22 mouse cellular contexts compared by ENCODE assay signal in genomic region chr12:9874823-9875222, GRCm38 (mm10).
DNase-seq lines count a peak whose midpoint lies in the region; TF ChIP-seq lines count a peak whose summit lies in the region.
"Had no signal": no experiment of that assay in that cellular context is flagged by ENCODE, and none has a peak within 500 bp of the region (broad histone marks: within the 10 kb centered on the region; RNA-seq: fewer than 3 reads in every experiment).

No protein-coding gene starts in this region.

- H3K27me3 ChIP-seq in C2C12 (ENCODE audit: control insufficient read depth, insufficient read depth, insufficient read length): no peaks in the 10 kb centered on the region
- H3K27me3 ChIP-seq: CH12.LX, Patski had no signal

- no peak overlapping the region for H3K4me3 ChIP-seq in C2C12 (ENCODE audit: insufficient read depth, poor library complexity, severe bottlenecking)

- DNase-seq in 3T3-L1 (ENCODE audit: low read depth, low spot score) (peak; percentile 88), NIH3T3 (ENCODE audit: low read depth) (peak; percentile 85)
- DNase-seq in layer of hippocampus, adult 9-11 months: no peak
- DNase-seq in adrenal gland, adult 2 months: no peak
- no peak for DNase-seq in layer of hippocampus, postnatal 36 days
- DNase-seq: adrenal gland, adult 8-10 months; adrenal gland, postnatal 10 days; adrenal gland, postnatal 14 days; adrenal gland, postnatal 25 days; adrenal gland, postnatal 36 days; B cell, adult 2 months; cerebellum, adult 11 months; cerebellum, adult 11-12 months; cerebellum, adult 18-20 months; cerebellum, adult 2 months; cerebellum, adult 8-10 months; cerebellum, adult 9-10 months; cerebellum, adult 9-11 months had no signal

- no peak overlapping the region for H3ac ChIP-seq in C2C12 (ENCODE audit: control insufficient read depth, insufficient read length, low read depth)

- no peak for TF ChIP-seq CTCF in C2C12 (IDR thresholded peaks at IDR 0.05; ENCODE audit: control insufficient read depth, insufficient read depth, insufficient read length)

- H3K36me3 ChIP-seq in C2C12 (ENCODE audit: control insufficient read depth, insufficient read depth): no peaks in the 10 kb centered on the region
- H3K36me3 ChIP-seq: G1E had no signal

- H3K79me2 ChIP-seq in C2C12 (ENCODE audit: control insufficient read depth, insufficient read depth): no peaks in the 10 kb centered on the region

- no peaks in the 10 kb centered on the region for H3K79me3 ChIP-seq in C2C12 (ENCODE audit: low read depth)

TF ChIP-seq in C2C12, 6 proteins besides CTCF, POLR2A, EP300 and RAD21:
- TF ChIP-seq MYOD1 (IDR thresholded peaks at IDR 0.05; ENCODE audit: control insufficient read depth, insufficient read length, low read depth): no peak
- TF ChIP-seq CEBPB (IDR thresholded peaks at IDR 0.05; ENCODE audit: low read depth): peak; percentile 62
- TF ChIP-seq MYOG (IDR thresholded peaks at IDR 0.05; ENCODE audit: control insufficient read depth, extremely low read depth, insufficient read length): no peak
- TF ChIP-seq USF1 (IDR thresholded peaks at IDR 0.05; ENCODE audit: low read depth): no peak
- peak; percentile 61 for TF ChIP-seq FOSL1 (IDR thresholded peaks at IDR 0.05; ENCODE audit: insufficient read depth, low read length, poor library complexity, severe bottlenecking)
- peak; percentile 22 for TF ChIP-seq MAX (IDR thresholded peaks at IDR 0.05)

Comparison
In these comparisons a context has a peak if more than half of its experiments do, and no peak if none do; other contexts are left out.
1. DNase-seq: peak in 3T3-L1 (single experiment) and NIH3T3 (single experiment); none in layer of hippocampus, adult 9-11 months (single experiment), adrenal gland, adult 2 months (single experiment) and layer of hippocampus, postnatal 36 days (0 of 2).